Mouse (Mus musculus) heart, embryonic 14.5 days (tissue): ENCODE data around the gene Vmn2r107. TPM values are rescaled to one million over a fixed set of nuclear protein-coding genes. Genes with fewer than 3 reads are reported as not detected.

ENCODE experiments used
- ATAC-seq: fragments of 200-750 bp; cut with Nextera tagmentation; 2 replicates; pipeline ENCODE4 v1.8.0; 2017; ENCODE audit warnings: low read depth, moderate TSS enrichment; ENCODE audit not compliant: insufficient number of reproducible peaks, insufficient read depth, low FRiP score
- H3K27ac ChIP-seq, 2 experiments: fragments of 200-500 bp in 1 of 2; fragments of 300-500 bp in 1 of 2; sonication (generic) in 1 of 2; replicated peaks in 1 of 2; 2 replicates each; pipeline ENCODE4 v1.5.1; 2012 to 2014; ENCODE audit warnings: low read depth in 2 of 2, low read length in 2 of 2, control low read depth in 1 of 2, mild to moderate bottlenecking in 1 of 2, mixed read lengths in 1 of 2; ENCODE audit not compliant: control insufficient read depth in 1 of 2, insufficient read depth in 1 of 2
- H3K27me3 ChIP-seq: fragments of 300-500 bp; sonication (generic); 2 replicates; pipeline ENCODE4 v1.6.1; 2014; ENCODE audit warnings: mild to moderate bottlenecking, low read length, control low read depth; ENCODE audit not compliant: control insufficient read depth, insufficient read depth
- H3K36me3 ChIP-seq: fragments of 300-500 bp; sonication (generic); 2 replicates; pipeline ENCODE4 v1.6.1; 2014; ENCODE audit warnings: mild to moderate bottlenecking, control low read depth, low read length, mixed read lengths; ENCODE audit not compliant: control insufficient read depth, insufficient read depth
- H3K4me1 ChIP-seq, 2 experiments: fragments of 200-500 bp in 1 of 2; fragments of 300-500 bp in 1 of 2; sonication (generic) in 1 of 2; 2 replicates each; pipeline ENCODE4 v1.6.1; 2012 to 2014; ENCODE audit warnings: low read length in 2 of 2, control low read depth in 1 of 2, mixed read lengths in 1 of 2; ENCODE audit not compliant: control insufficient read depth in 2 of 2, insufficient read depth in 2 of 2
- H3K4me2 ChIP-seq: fragments of 300-500 bp; sonication (generic); 2 replicates; pipeline ENCODE4 v1.6.1; 2014; ENCODE audit warnings: mild to moderate bottlenecking, low read length
- H3K4me3 ChIP-seq, 2 experiments: fragments of 200-500 bp in 1 of 2; fragments of 300-500 bp in 1 of 2; sonication (generic) in 1 of 2; 2 replicates each; pipeline ENCODE4 v1.5.1; 2012 to 2014; ENCODE audit warnings: low read length in 2 of 2, mild to moderate bottlenecking in 2 of 2, control low read depth in 1 of 2, low read depth in 1 of 2, moderate library complexity in 1 of 2; ENCODE audit not compliant: control insufficient read depth in 1 of 2, insufficient read depth in 1 of 2
- H3K9ac ChIP-seq: fragments of 300-500 bp; sonication (generic); 2 replicates; pipeline ENCODE4 v1.6.1; 2014; ENCODE audit warnings: mild to moderate bottlenecking, low read length
- H3K9me3 ChIP-seq: fragments of 300-500 bp; sonication (generic); 2 replicates; pipeline ENCODE4 v1.6.1; 2016; ENCODE audit warnings: low read length, control low read depth; ENCODE audit not compliant: control insufficient read depth
- WGBS: fragments of 180-500 bp; shearing (Covaris S2); extraction: QIAGEN DNeasy Blood & Tissue Kit; methylation state at CpG from one replicate; pipeline ENCODE4 v1.1.7; 2014; 5-methylcytosine and 5-hydroxymethylcytosine counted together
- polyA plus RNA-seq: library from polyadenylated mRNA; unstranded; fragments of >200 nt; fragmentation: Nextera tagmentation; extraction: Ambion mirVana; gene quantifications from 2 replicates; pipeline ENCODE4 v1.2.1, GENCODE M21; 2014

Vmn2r107 gene
- polyA plus RNA-seq: not detected in 2 replicates

DNA sequence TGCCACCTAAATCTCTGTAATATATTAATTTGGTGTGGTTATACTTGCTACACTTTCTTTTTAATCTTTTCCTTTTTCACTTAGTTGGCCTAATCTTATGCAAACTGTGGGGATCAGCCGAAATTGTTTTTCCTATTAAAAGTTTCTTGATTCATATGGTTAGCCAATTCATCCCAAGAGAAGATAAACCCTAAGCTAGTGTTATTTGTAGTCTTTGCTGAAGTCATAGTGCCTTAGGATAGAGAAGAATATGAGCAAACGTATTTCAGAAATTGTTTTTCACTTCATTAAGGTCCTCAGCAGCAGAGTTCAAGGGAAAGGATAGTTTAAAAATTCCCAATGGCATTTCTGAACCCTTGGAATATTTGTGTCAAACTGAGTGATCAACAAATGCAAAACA is at the start of gene Vmn2r107:
TSS of gene Vmn2r107 (plus strand) at position 301 of the 400 bp plus-strand sequence.
- no peak within 1 kb of the TSS for H3K27ac ChIP-seq
- no peak for ATAC-seq
- no peaks in the 10 kb centered on the region for H3K27me3 ChIP-seq
- no peak within 1 kb of the TSS for H3K9ac ChIP-seq
- H3K36me3 ChIP-seq: no peaks in the 10 kb centered on the region
- no peaks in the 10 kb centered on the region for H3K4me1 ChIP-seq
- H3K4me2 ChIP-seq: no peak within 1 kb of the TSS
- H3K9me3 ChIP-seq: no peaks in the 10 kb centered on the region
- H3K4me3 ChIP-seq: no peak within 1 kb of the TSS
- WGBS: 39% methylated on average over 2 of the region's 2 CpGs

DNA sequence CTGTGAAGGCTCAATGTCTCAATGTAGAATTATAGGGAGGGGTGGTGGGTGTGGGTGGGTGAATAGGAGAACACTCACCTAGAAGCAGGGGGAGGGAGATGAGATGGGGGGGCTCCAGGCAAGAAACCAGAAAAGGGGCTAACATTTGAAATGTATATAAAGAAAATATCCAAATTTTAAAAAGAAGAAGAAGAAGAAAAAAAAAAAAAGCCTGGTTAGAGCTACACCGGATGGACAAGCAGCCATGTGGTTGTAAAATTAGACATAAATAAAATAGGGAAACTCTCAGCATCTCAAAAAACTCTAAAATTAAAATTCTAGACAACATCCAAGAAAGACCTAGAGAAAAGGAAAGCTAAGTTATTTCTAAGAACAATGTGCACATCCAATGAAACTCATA is 39.3 kb upstream of the Vmn2r107 start:
- 90% methylated on average over 1 of the region's 1 CpGs for WGBS
- Histone ChIP-seq H3K4me3 (no peak overlapping the region), H3K27me3 (no peaks in the 10 kb centered on the region), H3K36me3 (no peaks in the 10 kb centered on the region), H3K9ac (no peak overlapping the region), H3K4me1 (no peaks in the 10 kb centered on the region), H3K4me2 (no peak overlapping the region), H3K27ac (no peak overlapping the region), H3K9me3 (peaks cover 6% of the 10 kb centered on the region; the same call in 1 of the 2 replicates)
- ATAC-seq: no peak

DNA sequence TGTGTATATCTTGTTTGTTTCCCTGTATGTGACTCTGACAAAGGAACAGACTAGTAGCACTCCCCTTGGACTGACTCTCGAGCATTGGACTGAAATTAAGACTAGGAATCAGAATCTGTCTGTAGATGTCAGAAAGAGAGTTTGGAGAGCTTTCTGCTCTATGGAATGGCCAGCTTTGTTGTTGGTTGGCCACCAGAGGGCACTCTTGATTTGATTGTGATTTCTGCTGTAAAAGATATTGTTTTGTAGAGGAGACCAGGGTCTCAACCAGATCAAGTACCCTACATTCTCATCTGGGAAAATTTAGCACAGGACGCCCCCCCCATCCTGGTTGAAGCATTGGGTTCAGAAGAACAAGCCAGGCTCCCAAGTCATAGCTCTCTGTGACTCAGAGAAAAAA is 54.1 kb downstream of the Vmn2r107 start:
- Histone ChIP-seq H3K9ac (no peak overlapping the region), H3K9me3 (peaks cover 16% of the 10 kb centered on the region), H3K27me3 (no peaks in the 10 kb centered on the region), H3K4me2 (no peak overlapping the region), H3K36me3 (no peaks in the 10 kb centered on the region), H3K4me3 (no peak overlapping the region), H3K27ac (no peak overlapping the region), H3K4me1 (no peaks in the 10 kb centered on the region)
- WGBS: 20% methylated on average over 2 of the region's 2 CpGs
- ATAC-seq: no peak

DNA sequence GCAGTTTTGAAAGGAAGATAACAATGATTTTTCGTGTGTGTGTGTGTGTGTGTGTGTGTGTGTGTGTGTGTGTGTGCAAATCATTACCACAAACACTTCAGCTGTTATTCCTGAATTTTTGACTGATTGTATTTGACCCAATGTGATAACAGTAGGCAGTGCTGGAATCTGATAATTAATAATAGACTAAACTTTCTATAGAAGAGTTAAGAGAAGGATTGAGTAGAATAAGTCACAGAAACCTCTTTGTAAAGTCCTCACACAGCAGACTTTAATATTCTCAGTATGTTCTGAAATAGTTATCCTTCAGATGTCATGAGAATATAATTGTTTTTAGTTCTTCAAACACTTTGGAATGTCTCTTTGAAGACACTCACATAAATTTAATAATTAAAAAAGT is 68.8 kb downstream of the Vmn2r107 start, which contains the start of gene Vmn1r224:
TSS of gene Vmn1r224 (plus strand) at position 301 of the 400 bp plus-strand sequence.
- no peak within 1 kb of the TSS for H3K4me3 ChIP-seq
- ATAC-seq: no peak
- H3K36me3 ChIP-seq: no peaks in the 10 kb centered on the region
- no peak within 1 kb of the TSS for H3K4me2 ChIP-seq
- peaks cover 14% of the 10 kb centered on the region; the same call in 1 of the 2 replicates for H3K9me3 ChIP-seq
- no peaks in the 10 kb centered on the region for H3K27me3 ChIP-seq
- no peak within 1 kb of the TSS for H3K9ac ChIP-seq
- 16% methylated on average over 1 of the region's 1 CpGs for WGBS
- H3K27ac ChIP-seq: no peak within 1 kb of the TSS
- H3K4me1 ChIP-seq: no peaks in the 10 kb centered on the region

Other genes with a start within 250 kb of the Vmn2r107 start
- not detected in 2 replicates for gene Fpr-rs7, start 231.0 kb upstream of the Vmn2r107 start, polyA plus RNA-seq
- gene Fpr-rs6, start 162.1 kb upstream of the Vmn2r107 start, polyA plus RNA-seq: not detected in 2 replicates
- not detected in 2 replicates for gene Vmn2r105, start 110.2 kb upstream of the Vmn2r107 start, polyA plus RNA-seq
- gene Vmn2r106, start 59.7 kb upstream of the Vmn2r107 start, polyA plus RNA-seq: not detected in 2 replicates
- not detected in 2 replicates for gene Vmn1r224, start 68.9 kb downstream of the Vmn2r107 start, polyA plus RNA-seq
- not detected in 2 replicates for gene Vmn2r108, start 136.1 kb downstream of the Vmn2r107 start, polyA plus RNA-seq
- not detected in 2 replicates for gene Vmn1r225, start 152.9 kb downstream of the Vmn2r107 start, polyA plus RNA-seq
- gene Vmn2r109, start 219.5 kb downstream of the Vmn2r107 start, polyA plus RNA-seq: not detected in 2 replicates